Mouse (Mus musculus) ES-E14 (cell line): ENCODE results near the gene Rad54l. TPM values are rescaled to one million over a fixed set of nuclear protein-coding genes. Genes with fewer than 3 reads are reported as not detected.
A peak's percentile ranks its signal among the peaks of the same experiment; 100 is the strongest.

ENCODE experiments used
- DNase-seq: peaks from one replicate; pipeline ENCODE4 v3.0.0-alpha.2; 2013; ENCODE audit warnings: low read depth, low spot score
- H3K27ac ChIP-seq: 2 replicates; pipeline ENCODE4 v1.5.1; 2012; ENCODE audit warnings: low read depth, mild to moderate bottlenecking, low read length, moderate library complexity, mixed read lengths; ENCODE audit not compliant: poor library complexity, insufficient read depth, severe bottlenecking
- H3K36me3 ChIP-seq: 2 replicates; pipeline ENCODE4 v1.6.1; 2012; ENCODE audit warnings: mild to moderate bottlenecking, low read length, moderate library complexity, mixed read lengths; ENCODE audit not compliant: control insufficient read depth, poor library complexity, insufficient read depth, severe bottlenecking
- H3K4me1 ChIP-seq, 2 experiments: fragments of 150-350 bp in 1 of 2; sonication (generic) in 1 of 2; 2 replicates each; pipeline ENCODE4 v1.6.1; 2012; ENCODE audit warnings: low read length in 2 of 2, mild to moderate bottlenecking in 1 of 2, mixed read lengths in 1 of 2; ENCODE audit not compliant: control insufficient read depth in 2 of 2, insufficient read depth in 2 of 2, poor library complexity in 1 of 2
- H3K4me3 ChIP-seq, 2 experiments: fragments of 150-350 bp in 1 of 2; sonication (generic) in 1 of 2; 2 replicates each; pipeline ENCODE4 v1.5.1; 2012; ENCODE audit warnings: low read length in 2 of 2, low read depth in 1 of 2, mild to moderate bottlenecking in 1 of 2, mixed read lengths in 1 of 2; ENCODE audit not compliant: insufficient read depth in 1 of 2, poor library complexity in 1 of 2, severe bottlenecking in 1 of 2
- H3K9ac ChIP-seq: 2 replicates; pipeline ENCODE4 v1.6.1; 2012; ENCODE audit warnings: low read depth, mild to moderate bottlenecking, low read length, mixed read lengths; ENCODE audit not compliant: poor library complexity, insufficient read depth, severe bottlenecking
- H3K9me3 ChIP-seq: fragments of 150-350 bp; sonication (generic); 2 replicates; pipeline ENCODE4 v1.6.1; 2012; ENCODE audit warnings: low read depth, mild to moderate bottlenecking, low read length; ENCODE audit not compliant: control insufficient read depth, insufficient read depth
- CHD2 ChIP-seq: IDR thresholded peaks from 2 replicates; pipeline ENCODE4 v1.6.1; 2014; ENCODE audit warnings: mild to moderate bottlenecking, low read depth, low read length, inconsistent platforms
- HCFC1 ChIP-seq: IDR thresholded peaks from 2 replicates; pipeline ENCODE4 v1.6.1; 2012; ENCODE audit warnings: low read length, inconsistent platforms, borderline replicate concordance; ENCODE audit not compliant: insufficient read depth
- MAFK ChIP-seq: IDR thresholded peaks from 2 replicates; pipeline ENCODE4 v1.6.1; 2014; ENCODE audit warnings: mild to moderate bottlenecking, low read depth, low read length, inconsistent platforms; ENCODE audit not compliant: insufficient read depth
- ZC3H11A ChIP-seq: IDR thresholded peaks from 2 replicates; pipeline ENCODE4 v1.6.1; 2012; ENCODE audit warnings: low read depth, mild to moderate bottlenecking, inconsistent platforms, low read length, borderline replicate concordance
- ZNF384 ChIP-seq: IDR thresholded peaks from 2 replicates; pipeline ENCODE4 v1.6.1; 2012; ENCODE audit warnings: low read depth, low read length, inconsistent platforms
- in situ Hi-C, 2 experiments: fragments of 600-800 bp; cut with MboI; formaldehyde crosslinking; loops; one replicate each; pipeline ENCODE4 v1.15.1; 2025; ENCODE audit warnings: low sequenced_read_pairs in 2 of 2, inconsistent platforms in 1 of 2; ENCODE audit not compliant: unreplicated experiment in 2 of 2
- total RNA-seq: library from RNA; depleted of rRNA; stranded (reverse); fragments of 300-350 nt; gene quantifications from 2 replicates; pipeline ENCODE4 v1.2.3, GENCODE M21; 2012

The Rad54l gene
- total RNA-seq, 1 experiment: 36.2 TPM

DNA sequence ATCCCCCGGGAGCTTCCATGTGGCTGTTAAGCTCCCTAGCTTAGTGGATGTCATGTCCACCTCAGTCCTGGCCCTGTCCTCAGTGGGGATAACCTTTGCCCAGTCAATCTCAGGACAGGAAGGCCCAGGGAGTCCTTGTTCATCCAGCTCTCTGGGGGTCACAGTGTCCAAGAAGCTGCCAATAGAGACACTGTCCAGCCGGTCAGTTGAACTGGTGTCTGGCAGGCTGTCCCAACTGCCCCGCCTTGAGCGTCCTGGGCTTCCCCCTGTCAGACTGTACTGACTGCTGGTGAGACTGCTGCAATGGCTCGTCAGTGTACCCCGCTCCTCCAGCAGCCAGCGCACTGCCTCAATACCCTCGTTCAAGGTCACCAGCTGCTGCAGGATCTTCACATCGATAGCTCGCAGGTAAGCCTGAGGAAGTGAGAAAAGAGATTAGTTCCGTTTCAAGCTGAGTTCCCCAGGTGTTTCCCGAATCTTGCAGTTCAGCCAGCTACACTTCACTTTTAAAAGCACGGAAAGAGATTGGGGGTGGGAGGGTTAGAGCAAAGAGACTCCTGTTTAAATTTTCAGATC lies 14.0 kb upstream of the Rad54l start:
- in situ Hi-C loops: no loop called here
- H3K9ac ChIP-seq: 0 out of 2 replicates have a peak overlapping the region, but pooled peaks have one; percentile 12
- H3K4me1 ChIP-seq: peaks cover 10 to 17% of the 10 kb centered on the region in 2 experiments; a peak in 3 of 4 replicates
- no peaks in the 10 kb centered on the region for H3K9me3 ChIP-seq
- no peak for DNase-seq
- H3K27ac ChIP-seq: no peak overlapping the region
- TF ChIP-seq MAFK (no peak), CHD2 (no peak), HCFC1 (no peak), ZC3H11A (no peak), ZNF384 (no peak)
- H3K4me3 ChIP-seq: no peak overlapping the region
- no peaks in the 10 kb centered on the region for H3K36me3 ChIP-seq

DNA sequence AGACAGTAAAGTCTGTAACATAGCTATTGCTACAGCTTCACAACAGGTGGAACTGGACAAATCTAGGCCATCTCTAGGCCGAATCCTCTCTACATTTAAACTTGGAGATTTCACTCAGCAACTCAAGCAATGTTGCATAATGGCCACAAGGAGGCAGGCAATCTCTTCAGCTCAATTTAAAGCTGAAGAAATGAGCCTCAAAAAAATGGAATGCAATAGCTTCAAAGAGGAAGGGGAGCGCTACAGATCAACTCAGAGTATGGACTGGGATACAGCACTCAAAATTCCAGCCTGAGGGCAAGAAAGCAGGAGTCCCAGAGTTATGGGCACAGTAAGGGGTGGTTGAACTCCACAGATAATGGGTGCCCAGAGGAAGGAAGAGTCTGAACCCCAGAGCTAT lies 11.5 kb upstream of the Rad54l start:
- in situ Hi-C loops: no loop called here
- Histone ChIP-seq H3K36me3 (no peaks in the 10 kb centered on the region), H3K9me3 (no peaks in the 10 kb centered on the region), H3K9ac (no peak overlapping the region), H3K4me3 (no peak overlapping the region), H3K4me1 (peaks cover 0 to 5% of the 10 kb centered on the region in 2 experiments; a peak in 2 of 4 replicates), H3K27ac (no peak overlapping the region)
- DNase-seq: no peak
- TF ChIP-seq CHD2: no peak
- TF ChIP-seq ZNF384: peak; percentile 40; the same call in 1 of the 2 replicates
- TF ChIP-seq ZC3H11A: peak; percentile 53; the same call in 1 of the 2 replicates

GRCm38 (mm10) chr4:116133126-116133525 lies 9.6 kb upstream of the Rad54l start:
- H3K4me1 ChIP-seq: peaks cover 0 to 5% of the 10 kb centered on the region in 2 experiments; a peak in 2 of 4 replicates
- no peak overlapping the region for H3K27ac ChIP-seq
- H3K4me3 ChIP-seq: no peak overlapping the region
- no peaks in the 10 kb centered on the region for H3K9me3 ChIP-seq
- in situ Hi-C loops: no loop called here
- DNase-seq: no peak
- TF ChIP-seq ZC3H11A: no peak
- TF ChIP-seq ZNF384: no peak
- TF ChIP-seq CHD2: no peak
- no peak for TF ChIP-seq MAFK
- no peak for TF ChIP-seq HCFC1
- H3K9ac ChIP-seq: no peak overlapping the region
- no peaks in the 10 kb centered on the region for H3K36me3 ChIP-seq

- in situ Hi-C loops: no loop called here
- H3K9ac ChIP-seq: no peak overlapping the region
- no peak for TF ChIP-seq ZC3H11A
- no peak for TF ChIP-seq ZNF384
- no peak for TF ChIP-seq MAFK
- no peak for TF ChIP-seq CHD2
- no peak for TF ChIP-seq HCFC1
- H3K4me3 ChIP-seq: no peak overlapping the region
- peaks cover 0 to 2% of the 10 kb centered on the region in 2 experiments; a peak in 2 of 4 replicates for H3K4me1 ChIP-seq
- H3K27ac ChIP-seq: no peak overlapping the region
- no peak for DNase-seq
- no peaks in the 10 kb centered on the region for H3K9me3 ChIP-seq
- H3K36me3 ChIP-seq: no peaks in the 10 kb centered on the region
These were observed 4.5 kb upstream of the Rad54l start for GRCm38 (mm10) chr4:116127956-116128355.
